Mouse (Mus musculus) erythroblast, adult 5-6 weeks (primary cell): ENCODE data around the gene Mapk12. TPM values are rescaled to one million over a fixed set of nuclear protein-coding genes. Genes with fewer than 3 reads are reported as not detected.

Source experiments
- ATAC-seq: replicated peaks from 2 replicates; pipeline ENCODE4 v1.8.0; 2016; ENCODE audit warnings: moderate number of reproducible peaks, mild to moderate bottlenecking, moderate TSS enrichment, inconsistent platforms; ENCODE audit not compliant: poor library complexity, low FRiP score, severe bottlenecking
- total RNA-seq, 2 experiments: library from RNA; stranded (forward) in 1 of 2; stranded (reverse) in 1 of 2; fragments of 150-400 nt in 1 of 2; fragments of 200-764, 138-1000 nt in 1 of 2; gene quantifications; 2 replicates each; pipeline versions ENCODE4 v1.2.3 to v1.2.4; 2015 to 2017; ENCODE audit warnings: low replicate concordance in 2 of 2

The Mapk12 gene
- total RNA-seq, 2 experiments from 2014 or later, result not detected

- ATAC-seq, result no peak
Measured at GRCm38 (mm10) chr15:89172276-89172935, 31.9 kb upstream of the Mapk12 start.

- no peak for ATAC-seq
Measured at GRCm38 (mm10) chr15:89171526-89172051, 31.1 kb upstream of the Mapk12 start.

- ATAC-seq, result no peak
Measured at GRCm38 (mm10) chr15:89170102-89170501, 29.6 kb upstream of the Mapk12 start.

- ATAC-seq, result no peak
Measured at GRCm38 (mm10) chr15:89169431-89169830, 28.9 kb upstream of the Mapk12 start.

- no peak for ATAC-seq
Measured at GRCm38 (mm10) chr15:89168922-89169321, 28.4 kb upstream of the Mapk12 start.

- no peak for ATAC-seq
Measured at GRCm38 (mm10) chr15:89165478-89165877, 25.0 kb upstream of the Mapk12 start.

- no peak for ATAC-seq
Measured at GRCm38 (mm10) chr15:89161397-89161796, 20.9 kb upstream of the Mapk12 start.

GRCm38 (mm10) chr15:89158516-89158915 lies 18.0 kb upstream of the Mapk12 start:
- no peak for ATAC-seq

GRCm38 (mm10) chr15:89157954-89158353 lies 17.5 kb upstream of the Mapk12 start:
- ATAC-seq, result peak; percentile 39

- no peak for ATAC-seq
Measured at GRCm38 (mm10) chr15:89152312-89152711, 11.8 kb upstream of the Mapk12 start.

GRCm38 (mm10) chr15:89150041-89150390 lies 9.5 kb upstream of the Mapk12 start:
- no peak for ATAC-seq

GRCm38 (mm10) chr15:89149271-89150040 lies 9.0 kb upstream of the Mapk12 start, which contains the start of gene Mapk11:
Gene Mapk11, minus strand, starts transcription at chr15:89149628.
- no peak for ATAC-seq

GRCm38 (mm10) chr15:89148496-89149270 lies 8.2 kb upstream of the Mapk12 start:
- ATAC-seq, result no peak

GRCm38 (mm10) chr15:89147895-89148294 lies 7.4 kb upstream of the Mapk12 start:
- no peak for ATAC-seq

GRCm38 (mm10) chr15:89147456-89147855 lies 7.0 kb upstream of the Mapk12 start:
- ATAC-seq, result no peak

- no peak for ATAC-seq
Measured at GRCm38 (mm10) chr15:89147024-89147423, 6.5 kb upstream of the Mapk12 start.

GRCm38 (mm10) chr15:89146537-89146936 lies 6.0 kb upstream of the Mapk12 start:
- ATAC-seq, result peak; percentile 46; the same call in 1 of the 2 replicates

GRCm38 (mm10) chr15:89145813-89146350 lies 5.4 kb upstream of the Mapk12 start:
- no peak for ATAC-seq

- no peak for ATAC-seq
Measured at GRCm38 (mm10) chr15:89144965-89145364, 4.5 kb upstream of the Mapk12 start.

- ATAC-seq, result no peak
Measured at GRCm38 (mm10) chr15:89143134-89143533, 2.6 kb upstream of the Mapk12 start.
